Mouse (Mus musculus) macrophage (primary cell): ENCODE results near the gene Igf1r. TPM values are rescaled to one million over a fixed set of nuclear protein-coding genes. Genes with fewer than 3 reads are reported as not detected.

Experiments used
- H3K27ac ChIP-seq: fragments of 350-480 bp; formaldehyde crosslinking; 2 replicates; pipeline ENCODE4 v1.9.0; 2021
- H3K36me3 ChIP-seq: fragments of 350-480 bp; formaldehyde crosslinking; 2 replicates; pipeline ENCODE4 v1.9.0; 2021; ENCODE audit errors: inconsistent target
- H3K4me3 ChIP-seq: fragments of 350-480 bp; formaldehyde crosslinking; 2 replicates; pipeline ENCODE4 v1.9.0; 2021; ENCODE audit errors: inconsistent target
- H3K79me2 ChIP-seq: fragments of 350-480 bp; formaldehyde crosslinking; 2 replicates; pipeline ENCODE4 v1.9.0; 2021; ENCODE audit errors: inconsistent target
- WGBS: methylation state at CpG from one replicate; pipeline ENCODE4 v1.1.7; 2026; ENCODE audit warnings: inconsistent platforms; ENCODE audit not compliant: missing documents; 5-methylcytosine and 5-hydroxymethylcytosine counted together
- polyA plus RNA-seq: library from polyadenylated mRNA; stranded (reverse); fragments of 250-400 nt; gene quantifications from 3 replicates; pipeline ENCODE4 v1.2.4, GENCODE M21; 2018; ENCODE audit warnings: inconsistent platforms

Igf1r gene
- polyA plus RNA-seq, 1 experiment from 2014 or later, result 3.2 TPM

DNA sequence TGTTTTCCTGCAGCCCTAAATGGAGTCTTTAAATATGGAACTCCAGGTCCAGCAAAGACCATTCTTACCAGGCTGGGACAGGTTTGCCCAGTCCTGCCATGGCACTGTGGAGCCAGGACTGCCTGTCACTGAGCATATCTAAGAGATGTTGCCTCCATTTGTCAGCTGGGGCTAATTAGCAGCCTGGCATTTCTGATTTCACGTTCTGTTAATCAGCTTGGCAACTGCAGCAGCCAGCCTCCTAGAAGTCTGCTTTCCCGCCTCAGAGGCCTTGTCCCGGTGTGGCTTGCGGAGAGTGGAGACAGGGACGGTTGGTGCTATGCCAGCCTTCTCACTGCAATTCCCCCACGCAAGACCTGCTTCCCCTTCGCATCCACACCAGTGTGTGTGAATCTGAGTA lies 220.1 kb downstream of the Igf1r start:
- Histone ChIP-seq H3K4me3 (no peak overlapping the region), H3K36me3 (no peaks in the 10 kb centered on the region), H3K27ac (no peak overlapping the region), H3K79me2 (no peaks in the 10 kb centered on the region)
- 93% methylated on average over 7 of the region's 7 CpGs for WGBS

- WGBS, result 88% methylated on average over 1 of the region's 1 CpGs
- H3K36me3 ChIP-seq, result no peaks in the 10 kb centered on the region
- no peak overlapping the region for H3K4me3 ChIP-seq
- H3K79me2 ChIP-seq, result no peaks in the 10 kb centered on the region
- H3K27ac ChIP-seq, result no peak overlapping the region
Measured at GRCm38 (mm10) chr7:68179672-68180071, 227.0 kb downstream of the Igf1r start.

- Histone ChIP-seq H3K27ac (no peak overlapping the region), H3K4me3 (no peak overlapping the region), H3K79me2 (no peaks in the 10 kb centered on the region), H3K36me3 (no peaks in the 10 kb centered on the region)
- WGBS, result 91% methylated on average over 1 of the region's 1 CpGs
Measured at GRCm38 (mm10) chr7:68181104-68181503, 228.5 kb downstream of the Igf1r start.

DNA sequence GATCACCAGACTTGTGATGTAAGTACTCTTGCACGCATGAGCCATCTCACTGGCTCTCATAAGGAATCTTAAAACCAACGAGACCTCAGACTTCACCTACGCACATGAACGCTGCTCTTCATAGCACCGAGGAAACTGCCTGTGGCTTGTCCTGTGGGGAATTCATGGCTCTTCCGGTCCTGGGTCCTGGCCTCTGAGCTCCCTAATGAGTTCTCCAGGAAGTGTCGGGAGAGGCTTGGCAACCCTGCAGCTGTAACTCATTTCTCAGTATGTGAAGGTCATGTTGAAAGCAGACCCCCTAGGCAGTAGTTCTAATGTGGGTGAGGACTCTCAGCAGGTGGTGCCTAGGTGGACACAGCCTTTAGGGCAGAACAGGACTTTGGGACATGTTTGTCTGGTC lies 229.4 kb downstream of the Igf1r start:
- 87% methylated on average over 7 of the region's 7 CpGs for WGBS
- no peaks in the 10 kb centered on the region for H3K36me3 ChIP-seq
- H3K4me3 ChIP-seq, result no peak overlapping the region
- H3K79me2 ChIP-seq, result no peaks in the 10 kb centered on the region
- no peak overlapping the region for H3K27ac ChIP-seq

DNA sequence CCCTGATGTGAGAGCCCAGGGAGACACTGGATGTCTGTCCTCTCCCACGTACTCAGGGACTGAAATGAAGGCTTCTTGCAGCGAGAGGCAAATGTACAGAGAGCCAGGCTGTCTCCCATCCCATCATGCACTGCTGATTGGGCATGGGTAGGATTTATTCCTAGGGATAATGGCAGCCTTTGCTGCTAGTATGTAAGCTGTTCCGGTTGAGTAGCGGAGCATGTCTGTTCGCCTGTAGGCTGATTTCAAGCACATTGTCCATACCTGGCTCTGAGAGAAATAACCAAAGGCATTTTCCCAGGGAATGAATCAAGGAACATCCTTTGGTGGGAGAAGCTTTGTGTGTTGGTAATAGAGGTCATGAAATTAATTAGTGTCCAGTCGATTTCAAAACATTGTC lies 230.1 kb downstream of the Igf1r start:
- 92% methylated on average over 4 of the region's 6 CpGs for WGBS
- H3K36me3 ChIP-seq, result no peaks in the 10 kb centered on the region
- H3K79me2 ChIP-seq, result no peaks in the 10 kb centered on the region

GRCm38 (mm10) chr7:68183421-68183820 lies 230.8 kb downstream of the Igf1r start:
- WGBS, result 96% methylated on average over 10 of the region's 10 CpGs
- H3K27ac ChIP-seq, result no peak overlapping the region
- no peaks in the 10 kb centered on the region for H3K36me3 ChIP-seq
- H3K4me3 ChIP-seq, result no peak overlapping the region
- no peaks in the 10 kb centered on the region for H3K79me2 ChIP-seq

More for the DNA sequence above, 230.1 kb downstream of the Igf1r start:
- H3K4me3 ChIP-seq, result no peak overlapping the region
- H3K27ac ChIP-seq, result no peak overlapping the region

DNA sequence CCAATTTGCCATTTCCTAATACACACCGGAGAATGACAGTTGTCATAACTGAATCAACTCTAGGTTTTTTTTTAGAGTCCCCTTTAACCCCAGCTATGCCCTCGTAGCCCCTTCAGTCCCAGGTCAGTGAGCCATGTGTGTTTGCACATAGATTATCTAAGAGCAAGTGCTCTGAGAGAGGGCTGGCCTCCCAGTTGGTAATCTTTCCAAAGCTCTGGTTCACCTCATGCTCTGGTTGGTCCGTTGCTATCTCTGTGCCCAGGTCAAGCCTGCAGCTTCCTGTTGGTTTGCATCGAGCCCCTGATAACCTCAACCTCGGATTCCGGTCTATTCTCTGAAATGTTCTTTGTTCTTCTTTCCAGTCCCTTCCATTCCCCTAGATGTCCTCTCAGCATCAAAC lies 236.6 kb downstream of the Igf1r start:
- H3K79me2 ChIP-seq, result no peaks in the 10 kb centered on the region
- WGBS, result 34% methylated on average over 6 of the region's 6 CpGs
- peaks cover 5% of the 10 kb centered on the region; the same call in 1 of the 2 replicates for H3K36me3 ChIP-seq
- H3K27ac ChIP-seq, result no peak overlapping the region
- H3K4me3 ChIP-seq, result no peak overlapping the region

- Histone ChIP-seq H3K79me2 (no peaks in the 10 kb centered on the region), H3K36me3 (peaks cover 5% of the 10 kb centered on the region; the same call in 1 of the 2 replicates), H3K27ac (no peak overlapping the region), H3K4me3 (no peak overlapping the region)
- WGBS, result 88% methylated on average over 13 of the region's 13 CpGs
Measured at GRCm38 (mm10) chr7:68189691-68190456, 237.2 kb downstream of the Igf1r start.

DNA sequence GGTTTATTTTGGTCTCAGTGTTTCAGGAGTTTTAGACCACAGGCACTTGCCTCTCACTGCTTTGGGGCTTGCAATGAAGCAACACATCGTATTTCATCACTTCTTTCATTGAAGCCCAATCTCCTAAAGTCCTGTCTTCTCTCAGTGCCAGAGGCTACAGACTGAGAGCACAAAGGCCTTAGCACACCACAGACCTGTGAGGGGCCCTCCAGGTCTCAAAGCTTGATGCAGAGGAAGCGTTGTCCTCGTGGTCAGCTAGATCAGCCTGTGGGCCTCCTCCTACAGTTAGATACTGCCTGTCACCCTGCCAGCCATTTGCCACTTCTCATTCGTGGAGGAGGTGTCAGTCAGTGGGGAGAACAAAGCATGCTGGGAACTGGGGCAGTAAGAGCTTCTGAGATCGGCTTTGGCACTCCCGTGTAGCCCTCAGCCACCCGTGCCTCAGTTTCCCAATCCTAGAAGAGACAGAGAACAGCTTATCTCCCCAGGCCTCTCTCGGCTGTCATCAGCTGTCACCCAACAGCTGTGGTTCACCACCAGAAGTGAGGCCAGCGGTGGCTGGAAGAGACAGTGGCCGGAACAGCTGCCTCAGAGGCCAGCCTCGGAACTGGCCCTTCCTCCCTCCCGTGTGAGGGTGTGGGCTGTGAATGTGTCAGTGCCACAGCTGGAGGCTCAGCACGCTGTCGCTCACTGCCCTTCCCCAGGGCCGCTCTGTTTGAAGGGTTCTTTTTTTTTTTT lies 241.5 kb downstream of the Igf1r start:
- Histone ChIP-seq H3K36me3 (peaks cover 5% of the 10 kb centered on the region; the same call in 1 of the 2 replicates), H3K4me3 (no peak overlapping the region)
- 63% methylated on average over 15 of the region's 15 CpGs for WGBS

DNA sequence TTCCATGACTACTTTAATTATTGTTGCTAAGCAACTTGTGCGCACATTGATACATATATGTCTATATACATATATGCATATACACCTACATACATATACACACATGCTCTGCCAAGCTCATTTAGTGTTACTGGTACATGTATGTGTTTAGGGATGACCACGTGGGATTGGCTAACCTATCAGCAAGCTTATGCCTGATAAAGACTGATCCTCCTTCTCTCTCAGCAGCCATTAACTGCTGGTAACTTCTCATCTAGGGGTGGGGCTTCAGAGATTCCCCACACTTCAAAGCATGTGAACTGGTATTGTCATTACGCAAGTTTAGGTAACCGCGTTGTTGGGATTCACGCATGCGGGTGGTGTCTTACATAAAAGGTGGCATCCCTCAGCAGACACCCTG lies 247.0 kb downstream of the Igf1r start:
- Histone ChIP-seq H3K4me3 (no peak overlapping the region), H3K36me3 (no peaks in the 10 kb centered on the region; the same call in 1 of the 2 replicates), H3K79me2 (no peaks in the 10 kb centered on the region), H3K27ac (no peak overlapping the region)
- 88% methylated on average over 7 of the region's 7 CpGs for WGBS

More for the DNA sequence above, 241.5 kb downstream of the Igf1r start:
- Histone ChIP-seq H3K79me2 (no peaks in the 10 kb centered on the region), H3K27ac (no peak overlapping the region)

GRCm38 (mm10) chr7:68205776-68206427 lies 253.3 kb downstream of the Igf1r start:
- H3K27ac ChIP-seq, result no peak overlapping the region
- WGBS, result 93% methylated on average over 5 of the region's 8 CpGs
- no peaks in the 10 kb centered on the region for H3K36me3 ChIP-seq
- H3K4me3 ChIP-seq, result no peak overlapping the region
- H3K79me2 ChIP-seq, result no peaks in the 10 kb centered on the region

DNA sequence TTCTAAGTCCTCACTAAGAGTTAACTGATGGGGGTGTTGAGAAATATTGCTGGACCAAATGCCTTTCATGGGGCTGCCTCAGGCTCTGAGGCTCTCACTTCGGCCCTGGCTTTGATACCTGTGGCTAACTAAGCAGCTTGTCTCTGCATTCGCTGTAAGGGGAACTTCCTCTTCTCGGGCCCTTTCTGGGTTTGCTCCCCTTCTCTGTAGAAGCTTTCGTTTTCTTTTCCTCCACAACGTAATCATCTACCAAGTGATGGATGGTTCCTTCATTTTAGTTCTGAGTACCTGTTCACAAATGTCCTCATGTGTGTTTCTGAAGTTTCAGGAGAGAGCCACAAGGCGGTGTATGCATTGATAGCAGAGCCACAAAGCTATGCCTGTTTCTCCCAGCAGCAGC lies 256.4 kb downstream of the Igf1r start:
- no peaks in the 10 kb centered on the region for H3K36me3 ChIP-seq
- 26% methylated on average over 6 of the region's 6 CpGs for WGBS

GRCm38 (mm10) chr7:68210417-68210816 lies 257.8 kb downstream of the Igf1r start:
- WGBS, result 82% methylated on average over 4 of the region's 4 CpGs

More for the DNA sequence above, 256.4 kb downstream of the Igf1r start:
- no peak overlapping the region for H3K4me3 ChIP-seq
- H3K27ac ChIP-seq, result no peak overlapping the region
- H3K79me2 ChIP-seq, result no peaks in the 10 kb centered on the region

GRCm38 (mm10) chr7:68211883-68212282 lies 259.3 kb downstream of the Igf1r start:
- no peak overlapping the region for H3K4me3 ChIP-seq
- H3K27ac ChIP-seq, result no peak overlapping the region
- no peaks in the 10 kb centered on the region for H3K36me3 ChIP-seq
- 91% methylated on average over 7 of the region's 7 CpGs for WGBS
- H3K79me2 ChIP-seq, result no peaks in the 10 kb centered on the region

More at GRCm38 (mm10) chr7:68210417-68210816, 257.8 kb downstream of the Igf1r start:
- Histone ChIP-seq H3K36me3 (no peaks in the 10 kb centered on the region), H3K27ac (no peak overlapping the region), H3K79me2 (no peaks in the 10 kb centered on the region), H3K4me3 (no peak overlapping the region)

- Histone ChIP-seq H3K36me3 (no peaks in the 10 kb centered on the region), H3K27ac (no peak overlapping the region), H3K4me3 (no peak overlapping the region), H3K79me2 (no peaks in the 10 kb centered on the region)
- 66% methylated on average over 5 of the region's 5 CpGs for WGBS
Measured at GRCm38 (mm10) chr7:68213842-68214241, 261.2 kb downstream of the Igf1r start.
